Mouse (Mus musculus) MEL (cell line): Measurements from ENCODE around the gene Tsen2. TPM values are rescaled to one million over a fixed set of nuclear protein-coding genes. Genes with fewer than 3 reads are reported as not detected.

ENCODE experiments used
- DNase-seq: peaks from one replicate; pipeline ENCODE4 v3.0.0; 2011; ENCODE audit warnings: low read depth, low spot score
- H3K27ac ChIP-seq: 2 replicates; pipeline ENCODE4 v1.5.1; 2012; ENCODE audit warnings: low read depth, mild to moderate bottlenecking, control low read depth, low read length, moderate library complexity; ENCODE audit not compliant: control insufficient read depth
- H3K27me3 ChIP-seq, 2 experiments: fragments of 150-350 bp in 1 of 2; sonication (generic) in 1 of 2; 2 replicates each; pipeline ENCODE4 v1.6.1; 2012; ENCODE audit warnings: low read length in 2 of 2, mild to moderate bottlenecking in 2 of 2, improper control_type of control experiment in 1 of 2, moderate library complexity in 1 of 2; ENCODE audit not compliant: insufficient read depth in 2 of 2, control insufficient read depth in 1 of 2
- H3K36me3 ChIP-seq, 2 experiments: 2 replicates each; pipeline ENCODE4 v1.6.1; 2012 to 2014; ENCODE audit warnings: low read length in 2 of 2, improper control_type of control experiment in 1 of 2, inconsistent platforms in 1 of 2, mild to moderate bottlenecking in 1 of 2; ENCODE audit not compliant: insufficient read depth in 2 of 2, control insufficient read depth in 1 of 2
- H3K4me1 ChIP-seq, 2 experiments: fragments of 150-350 bp in 1 of 2; sonication (generic) in 1 of 2; 2 replicates each; pipeline ENCODE4 v1.6.1; 2012; ENCODE audit warnings: low read length in 2 of 2, improper control_type of control experiment in 1 of 2, mild to moderate bottlenecking in 1 of 2; ENCODE audit not compliant: insufficient read depth in 2 of 2, control insufficient read depth in 1 of 2
- H3K4me3 ChIP-seq, 2 experiments: fragments of 150-350 bp in 1 of 2; sonication (generic) in 1 of 2; 2 replicates each; pipeline ENCODE4 v1.5.1; 2012; ENCODE audit warnings: low read depth in 2 of 2, low read length in 2 of 2, mild to moderate bottlenecking in 2 of 2, moderate library complexity in 2 of 2, control low read depth in 1 of 2, improper control_type of control experiment in 1 of 2; ENCODE audit not compliant: control insufficient read depth in 1 of 2, insufficient read depth in 1 of 2
- H3K79me2 ChIP-seq: 2 replicates; pipeline ENCODE4 v1.6.1; 2012; ENCODE audit warnings: mild to moderate bottlenecking, low read length, moderate library complexity; ENCODE audit not compliant: control insufficient read depth, poor library complexity, insufficient read depth
- H3K9ac ChIP-seq: 2 replicates; pipeline ENCODE4 v1.6.1; 2012; ENCODE audit warnings: low read depth, mild to moderate bottlenecking, control low read depth, low read length, moderate library complexity; ENCODE audit not compliant: control insufficient read depth, poor library complexity, severe bottlenecking
- H3K9me3 ChIP-seq: fragments of 150-350 bp; sonication (generic); replicated peaks from 2 replicates; pipeline ENCODE4 v1.6.1; 2012; ENCODE audit warnings: mild to moderate bottlenecking, low read length, improper control_type of control experiment, moderate library complexity; ENCODE audit not compliant: insufficient read depth
- BHLHE40 ChIP-seq: IDR thresholded peaks from 2 replicates; pipeline ENCODE4 v1.6.1; 2012; ENCODE audit warnings: low read depth, mild to moderate bottlenecking, inconsistent platforms, low read length, improper control_type of control experiment, borderline replicate concordance
- CHD1 ChIP-seq: IDR thresholded peaks from 2 replicates; pipeline ENCODE4 v1.6.1; 2012; ENCODE audit warnings: low read depth, mild to moderate bottlenecking, inconsistent platforms, low read length, improper control_type of control experiment
- CHD2 ChIP-seq: IDR thresholded peaks from 2 replicates; pipeline ENCODE4 v1.6.1; 2011; ENCODE audit warnings: low read length, improper control_type of control experiment
- E2F4 ChIP-seq: IDR thresholded peaks from 2 replicates; pipeline ENCODE4 v1.6.1; 2011; ENCODE audit warnings: low read depth, low read length, improper control_type of control experiment, borderline replicate concordance
- ELF1 ChIP-seq: IDR thresholded peaks from 2 replicates; pipeline ENCODE4 v1.6.1; 2014; ENCODE audit warnings: low read depth, mild to moderate bottlenecking, inconsistent platforms, low read length, improper control_type of control experiment, moderate library complexity
- EP300 ChIP-seq, 2 experiments: IDR thresholded peaks; 2 replicates each; pipeline ENCODE4 v1.6.1; 2011; ENCODE audit warnings: improper control_type of control experiment in 2 of 2, low read length in 2 of 2, low read depth in 1 of 2, mild to moderate bottlenecking in 1 of 2
- ETS1 ChIP-seq: IDR thresholded peaks from 2 replicates; pipeline ENCODE4 v1.6.1; 2012; ENCODE audit warnings: low read depth, mild to moderate bottlenecking, inconsistent platforms, low read length, improper control_type of control experiment, moderate library complexity
- GABPA ChIP-seq: IDR thresholded peaks from 2 replicates; pipeline ENCODE4 v1.6.1; 2012; ENCODE audit warnings: low read depth, mild to moderate bottlenecking, inconsistent platforms, low read length, improper control_type of control experiment, moderate library complexity
- GATA1 ChIP-seq: IDR thresholded peaks from 2 replicates; pipeline ENCODE4 v1.6.1; 2011; ENCODE audit warnings: low read depth, low read length, improper control_type of control experiment
- HCFC1 ChIP-seq: IDR thresholded peaks from 2 replicates; pipeline ENCODE4 v1.6.1; 2012; ENCODE audit warnings: low read depth, mild to moderate bottlenecking, inconsistent platforms, low read length, improper control_type of control experiment, moderate library complexity
- JUND ChIP-seq: IDR thresholded peaks from 2 replicates; pipeline ENCODE4 v1.6.1; 2011; ENCODE audit warnings: low read depth, mild to moderate bottlenecking, improper control_type of control experiment, low read length
- KAT2A ChIP-seq: conservative IDR thresholded peaks from 2 replicates; pipeline ENCODE4 v1.6.1; 2012; ENCODE audit warnings: low read depth, low read length, improper control_type of control experiment, inconsistent platforms
- MAFK ChIP-seq: IDR thresholded peaks from 2 replicates; pipeline ENCODE4 v1.6.1; 2011; ENCODE audit warnings: low read depth, mild to moderate bottlenecking, low read length, improper control_type of control experiment, borderline replicate concordance
- MAX ChIP-seq: IDR thresholded peaks from 2 replicates; pipeline ENCODE4 v1.6.1; 2011; ENCODE audit warnings: low read length, improper control_type of control experiment
- MAZ ChIP-seq: IDR thresholded peaks from 2 replicates; pipeline ENCODE4 v1.6.1; 2012; ENCODE audit warnings: low read depth, mild to moderate bottlenecking, inconsistent platforms, low read length, improper control_type of control experiment
- MXI1 ChIP-seq: IDR thresholded peaks from 2 replicates; pipeline ENCODE4 v1.6.1; 2011; ENCODE audit warnings: mild to moderate bottlenecking, low read depth, low read length, improper control_type of control experiment
- NELFE ChIP-seq: IDR thresholded peaks from 2 replicates; pipeline ENCODE4 v1.6.1; 2011; ENCODE audit warnings: low read depth, low read length, improper control_type of control experiment
- POLR2A ChIP-seq, 2 experiments: IDR thresholded peaks; 2 replicates each; pipeline ENCODE4 v1.6.1; 2011 to 2012; ENCODE audit warnings: low read length in 2 of 2, mild to moderate bottlenecking in 2 of 2, control low read depth in 1 of 2, improper control_type of control experiment in 1 of 2, low read depth in 1 of 2, moderate library complexity in 1 of 2; ENCODE audit not compliant: control insufficient read depth in 1 of 2, insufficient read depth in 1 of 2, poor library complexity in 1 of 2
- POLR2AphosphoS2 ChIP-seq: IDR thresholded peaks from 2 replicates; pipeline ENCODE4 v1.6.1; 2011; ENCODE audit warnings: low read length, improper control_type of control experiment
- RAD21 ChIP-seq: IDR thresholded peaks from 2 replicates; pipeline ENCODE4 v1.6.1; 2011; ENCODE audit warnings: mild to moderate bottlenecking, low read depth, low read length, improper control_type of control experiment
- RCOR1 ChIP-seq: IDR thresholded peaks from 2 replicates; pipeline ENCODE4 v1.6.1; 2012; ENCODE audit warnings: low read depth, mild to moderate bottlenecking, inconsistent platforms, low read length, improper control_type of control experiment
- SIN3A ChIP-seq: IDR thresholded peaks from 2 replicates; pipeline ENCODE4 v1.6.1; 2012; ENCODE audit warnings: low read length, improper control_type of control experiment, inconsistent platforms
- TBP ChIP-seq: IDR thresholded peaks from 2 replicates; pipeline ENCODE4 v1.8.0; 2011; ENCODE audit warnings: low read depth, low read length, improper control_type of control experiment
- TCF12 ChIP-seq: IDR thresholded peaks from 2 replicates; pipeline ENCODE4 v1.6.1; 2014; ENCODE audit warnings: low read depth, mild to moderate bottlenecking, inconsistent platforms, low read length, improper control_type of control experiment, moderate library complexity
- UBTF ChIP-seq: IDR thresholded peaks from 2 replicates; pipeline ENCODE4 v1.6.1; 2012; ENCODE audit warnings: low read depth, mild to moderate bottlenecking, inconsistent platforms, low read length, improper control_type of control experiment, moderate library complexity, borderline replicate concordance; ENCODE audit not compliant: insufficient read depth
- USF1 ChIP-seq: IDR thresholded peaks from 2 replicates; pipeline ENCODE4 v1.6.1; 2014; ENCODE audit warnings: low read depth, mild to moderate bottlenecking, inconsistent platforms, low read length, improper control_type of control experiment, moderate library complexity
- USF2 ChIP-seq, 2 experiments: IDR thresholded peaks; 2 replicates each; pipeline ENCODE4 v1.6.1; 2011 to 2012; ENCODE audit warnings: improper control_type of control experiment in 2 of 2, low read length in 2 of 2, borderline replicate concordance in 1 of 2, inconsistent platforms in 1 of 2, low read depth in 1 of 2, mild to moderate bottlenecking in 1 of 2; ENCODE audit not compliant: insufficient read depth in 1 of 2
- ZC3H11A ChIP-seq: IDR thresholded peaks from 2 replicates; pipeline ENCODE4 v1.6.1; 2012; ENCODE audit warnings: low read depth, mild to moderate bottlenecking, inconsistent platforms, low read length, improper control_type of control experiment
- ZKSCAN1 ChIP-seq: IDR thresholded peaks from 2 replicates; pipeline ENCODE4 v1.6.1; 2012; ENCODE audit warnings: low read depth, mild to moderate bottlenecking, inconsistent platforms, low read length, improper control_type of control experiment, moderate library complexity
- ZNF384 ChIP-seq: IDR thresholded peaks from 2 replicates; pipeline ENCODE4 v1.6.1; 2012; ENCODE audit warnings: low read depth, mild to moderate bottlenecking, inconsistent platforms, low read length, improper control_type of control experiment
- polyA plus RNA-seq, 2 experiments: library from polyadenylated mRNA; stranded (reverse) in 1 of 2; unstranded in 1 of 2; fragments of >175 nt in 1 of 2; fragments of >200 nt in 1 of 2; gene quantifications; 2 replicates each; pipeline versions ENCODE4 v1.2.1 to v1.2.4; 2012; ENCODE audit warnings: low replicate concordance in 2 of 2, low read depth in 1 of 2; ENCODE audit not compliant: insufficient read length in 2 of 2, insufficient read depth in 1 of 2, missing spikeins in 1 of 2
- total RNA-seq: library from RNA; depleted of rRNA; stranded (reverse); fragments of 300-350 nt; gene quantifications from 2 replicates; pipeline ENCODE4 v1.2.3, GENCODE M21; 2012

The Tsen2 gene
- total and polyA plus RNA-seq, 3 experiments = 27.0 to 32.6 TPM; not detected in 1

- no peak for TF ChIP-seq ZNF384
- TF ChIP-seq BHLHE40 = no peak
- TF ChIP-seq MAFK = no peak
- no peak for TF ChIP-seq USF2 (IDR thresholded peaks at IDR 0.05; ENCODE audit: borderline replicate concordance in 1 of 2, insufficient read depth in 1 of 2, low read depth in 1 of 2, low read length in 2 of 2)
- TF ChIP-seq CHD2 = no peak
- no peak for TF ChIP-seq JUND
- no peak for TF ChIP-seq ZC3H11A
- no peak for TF ChIP-seq MAX
- TF ChIP-seq EP300 (IDR thresholded peaks at IDR 0.05; ENCODE audit: low read depth in 1 of 2, low read length in 2 of 2) = no peak
- TF ChIP-seq MXI1 = no peak
- no peak for TF ChIP-seq ZKSCAN1
- no peak for TF ChIP-seq UBTF
These were observed 50.0 kb downstream of the Tsen2 start for GRCm38 (mm10) chr6:115594463-115594862.

GRCm38 (mm10) chr6:115595667-115596066 lies 51.2 kb downstream of the Tsen2 start:
- no peaks in the 10 kb centered on the region for H3K9me3 ChIP-seq
- DNase-seq = peak; percentile 37
- no peak overlapping the region for H3K4me3 ChIP-seq
- no peak overlapping the region for H3K9ac ChIP-seq
- no peaks in the 10 kb centered on the region for H3K79me2 ChIP-seq
- H3K27me3 ChIP-seq = no peaks in the 10 kb centered on the region
- no peak overlapping the region for H3K27ac ChIP-seq
- peaks cover 0 to 2% of the 10 kb centered on the region in 2 experiments; a peak in 1 of 4 replicates for H3K36me3 ChIP-seq
- TF ChIP-seq HCFC1 (no peak), ELF1 (no peak), CHD2 (no peak), MXI1 (no peak), NELFE (no peak), GABPA (no peak), MAFK (no peak), CHD1 (no peak), E2F4 (no peak), TBP (no peak), MAZ (no peak), USF1 (no peak), EP300 (IDR thresholded peaks at IDR 0.05; ENCODE audit: low read depth in 1 of 2, low read length in 2 of 2) (0 out of 4 replicates have a peak, but pooled peaks of 1 of the 2 experiments have one; percentile 9), UBTF (no peak), TCF12 (0 out of 2 replicates have a peak, but pooled peaks have one; percentile 15), ZNF384 (no peak), KAT2A (no peak), POLR2A (IDR thresholded peaks at IDR 0.05; ENCODE audit: control insufficient read depth in 1 of 2, insufficient read depth in 1 of 2, low read depth in 1 of 2, low read length in 2 of 2, poor library complexity in 1 of 2) (no peak), RCOR1 (peak; percentile 60; the same call in 1 of the 2 replicates), ZC3H11A (no peak), GATA1 (no peak), RAD21 (no peak), ETS1 (no peak), SIN3A (no peak), USF2 (IDR thresholded peaks at IDR 0.05; ENCODE audit: borderline replicate concordance in 1 of 2, insufficient read depth in 1 of 2, low read depth in 1 of 2, low read length in 2 of 2) (no peak), POLR2AphosphoS2 (no peak)
- peaks cover 0 to 4% of the 10 kb centered on the region in 2 experiments; a peak in 1 of 4 replicates for H3K4me1 ChIP-seq

More at GRCm38 (mm10) chr6:115594463-115594862, 50.0 kb downstream of the Tsen2 start:
- no peaks in the 10 kb centered on the region for H3K27me3 ChIP-seq
- H3K27ac ChIP-seq = no peak overlapping the region
- no peaks in the 10 kb centered on the region for H3K79me2 ChIP-seq
- no peak overlapping the region for H3K9ac ChIP-seq
- no peaks in the 10 kb centered on the region for H3K9me3 ChIP-seq
- peaks cover 0 to 4% of the 10 kb centered on the region in 2 experiments; a peak in 1 of 4 replicates for H3K4me1 ChIP-seq
- peaks cover 0 to 2% of the 10 kb centered on the region in 2 experiments; a peak in 1 of 4 replicates for H3K36me3 ChIP-seq
- H3K4me3 ChIP-seq = no peak overlapping the region
- no peak for DNase-seq
